Comparison of ENCODE assay signal across 9 mouse cellular contexts in genomic region chr16:56038090-56038489, GRCm38 (mm10). TPM values are rescaled to one million over a fixed set of nuclear protein-coding genes. Genes with fewer than 3 reads are reported as not detected.
A peak's percentile ranks its signal among the peaks of the same experiment; 100 is the strongest.
DNase-seq lines count a peak whose midpoint lies in the region; ATAC-seq and TF ChIP-seq lines count a peak whose summit lies in the region.
"Had no signal": no experiment of that assay in that cellular context is flagged by ENCODE, and none has a peak within 500 bp of the region (broad histone marks: within the 10 kb centered on the region; RNA-seq: fewer than 3 reads in every experiment).

No protein-coding gene starts in this region.

- DNase-seq in kidney, adult 2 months = no peak
- DNase-seq in kidney, postnatal 4 days = no peak
- DNase-seq in urinary bladder, postnatal 25 days (ENCODE audit: low spot score) = no peak
- no peak for DNase-seq in urinary bladder, adult 18-20 months (ENCODE audit: low spot score in 2 of 2)
- DNase-seq in left cerebral cortex, postnatal 10 days (ENCODE audit: extremely low spot score in 1 of 2, low spot score in 2 of 2) = no peak

- no peak for TF ChIP-seq POLR2A in kidney, adult 2 months (IDR thresholded peaks at IDR 0.05; ENCODE audit: low read depth, low read length)
- TF ChIP-seq POLR2A in bone marrow macrophage, adult 2 months (IDR thresholded peaks at IDR 0.05; ENCODE audit: borderline replicate concordance, low read depth, low read length) = no peak

- peaks cover 3% of the 10 kb centered on the region for H3K36me3 ChIP-seq in kidney, adult 2 months (ENCODE audit: control insufficient read depth, insufficient read depth, low read length)
- H3K36me3 ChIP-seq in hindbrain, embryonic 12.5 days = peaks cover 14% of the 10 kb centered on the region
- H3K36me3 ChIP-seq in midbrain, embryonic 12.5 days = peaks cover 15% of the 10 kb centered on the region

- TF ChIP-seq CTCF in kidney, adult 2 months (conservative IDR thresholded peaks at IDR 0.05; ENCODE audit: insufficient read depth, insufficient read length, low read depth, low read length) = no peak
- no peak for TF ChIP-seq CTCF in bone marrow macrophage, adult 2 months (IDR thresholded peaks at IDR 0.05; ENCODE audit: low read depth, low read length)

- H3K9ac ChIP-seq in hindbrain, embryonic 12.5 days = peak overlapping the region; percentile 85
- H3K9ac ChIP-seq in midbrain, embryonic 12.5 days (replicated peaks) = peak overlapping the region; percentile 82

- ATAC-seq in hindbrain, embryonic 12.5 days (ENCODE audit: low FRiP score) = peak; percentile 59
- peak; percentile 50 for ATAC-seq in midbrain, embryonic 12.5 days (ENCODE audit: low FRiP score, low read depth)

- peak overlapping the region; percentile 65 for H3K27ac ChIP-seq in kidney, adult 2 months (ENCODE audit: insufficient read depth, low read depth, low read length)
- H3K27ac ChIP-seq in bone marrow macrophage, adult 2 months (ENCODE audit: insufficient read depth, low read depth, low read length) = peak overlapping the region; percentile 80
- peak overlapping the region; percentile 88 for H3K27ac ChIP-seq in hindbrain, embryonic 12.5 days
- H3K27ac ChIP-seq in midbrain, embryonic 12.5 days (replicated peaks) = peak overlapping the region; percentile 86

- H3K4me1 ChIP-seq in kidney, adult 2 months (ENCODE audit: control insufficient read depth, insufficient read depth, low read length) = peaks cover 4% of the 10 kb centered on the region
- H3K4me1 ChIP-seq in bone marrow macrophage, adult 2 months (ENCODE audit: control insufficient read depth, insufficient read depth, low read length) = peaks cover 14% of the 10 kb centered on the region
- peaks cover 9% of the 10 kb centered on the region for H3K4me1 ChIP-seq in hindbrain, embryonic 12.5 days
- H3K4me1 ChIP-seq in midbrain, embryonic 12.5 days = peaks cover 15% of the 10 kb centered on the region

- no peaks in the 10 kb centered on the region for H3K27me3 ChIP-seq in kidney, adult 2 months (replicated peaks; ENCODE audit: control insufficient read depth, insufficient read depth, low read length)
- H3K27me3 ChIP-seq in hindbrain, embryonic 12.5 days = no peaks in the 10 kb centered on the region
- H3K27me3 ChIP-seq in midbrain, embryonic 12.5 days = no peaks in the 10 kb centered on the region
- H3K27me3 ChIP-seq: Patski had no signal

- peak overlapping the region; percentile 93 for H3K4me3 ChIP-seq in kidney, adult 2 months (ENCODE audit: insufficient read depth, low read depth, low read length)
- peak overlapping the region; percentile 99 for H3K4me3 ChIP-seq in bone marrow macrophage, adult 2 months (ENCODE audit: insufficient read depth, low read length)
- H3K4me3 ChIP-seq in hindbrain, embryonic 12.5 days = peak overlapping the region; percentile 91
- peak overlapping the region; percentile 94 for H3K4me3 ChIP-seq in midbrain, embryonic 12.5 days

- H3K4me2 ChIP-seq in hindbrain, embryonic 12.5 days (replicated peaks) = peak overlapping the region; percentile 66
- H3K4me2 ChIP-seq in midbrain, embryonic 12.5 days (replicated peaks) = peak overlapping the region; percentile 72

- no peaks in the 10 kb centered on the region for H3K9me3 ChIP-seq in hindbrain, embryonic 12.5 days (replicated peaks)
- no peaks in the 10 kb centered on the region for H3K9me3 ChIP-seq in midbrain, embryonic 12.5 days

- intact Hi-C loops in left cerebral cortex, postnatal 10 days (cut with DNase I) = no loop called here

- 29% methylated on average over 8 of the region's 8 CpGs for WGBS in kidney, adult 2 months
- 36% methylated on average over 8 of the region's 8 CpGs for WGBS in hindbrain, embryonic 12.5 days
- 33% methylated on average over 8 of the region's 8 CpGs for WGBS in midbrain, embryonic 12.5 days

RNA-seq across cellular contexts. Expression of gene Trmt10c, which starts 0.5 kb away (rescaled TPM):
- 2.9 and 3.3 TPM in 2 replicates for polyA plus RNA-seq in kidney, adult 2 months (2012; rRNA removed)
- polyA plus RNA-seq in bone marrow macrophage, adult 2 months (2012; ENCODE audit: insufficient read depth, insufficient read length, missing spikeins) = 10.3 and 10.6 TPM in 2 replicates
- polyA plus RNA-seq in hindbrain, embryonic 12.5 days (2016; fragmentation: Nextera tagmentation; extraction: Ambion mirVana) = 25.1 and 25.3 TPM in 2 replicates
- 24.5 and 26.1 TPM in 2 replicates for polyA plus RNA-seq in midbrain, embryonic 12.5 days (2016; fragmentation: Nextera tagmentation; extraction: Ambion mirVana)
- total RNA-seq in left cerebral cortex, postnatal 10 days (2021) = 1 to 10 TPM; 8.4 TPM

RNA-seq across cellular contexts. Expression of gene Pcnp, which starts 8.6 kb away (rescaled TPM):
- polyA plus RNA-seq in kidney, adult 2 months (2012; rRNA removed) = 16.3 and 24.6 TPM in 2 replicates
- 116 and 125 TPM in 2 replicates for polyA plus RNA-seq in bone marrow macrophage, adult 2 months (2012; ENCODE audit: insufficient read depth, insufficient read length, missing spikeins)
- polyA plus RNA-seq in hindbrain, embryonic 12.5 days (2016; fragmentation: Nextera tagmentation; extraction: Ambion mirVana) = 270 and 291 TPM in 2 replicates
- 302 and 320 TPM in 2 replicates for polyA plus RNA-seq in midbrain, embryonic 12.5 days (2016; fragmentation: Nextera tagmentation; extraction: Ambion mirVana)
- 100 to 1,000 TPM; 140 to 144 TPM for total RNA-seq in left cerebral cortex, postnatal 10 days (2021)

RNA-seq across cellular contexts. Expression of gene Senp7, which starts 10.0 kb away (rescaled TPM):
- 2.9 and 3.1 TPM in 2 replicates for polyA plus RNA-seq in kidney, adult 2 months (2012; rRNA removed)
- polyA plus RNA-seq in bone marrow macrophage, adult 2 months (2012; ENCODE audit: insufficient read depth, insufficient read length, missing spikeins) = 23.1 and 24.4 TPM in 2 replicates
- 53.6 and 54.5 TPM in 2 replicates for polyA plus RNA-seq in hindbrain, embryonic 12.5 days (2016; fragmentation: Nextera tagmentation; extraction: Ambion mirVana)
- 52.6 and 56.5 TPM in 2 replicates for polyA plus RNA-seq in midbrain, embryonic 12.5 days (2016; fragmentation: Nextera tagmentation; extraction: Ambion mirVana)
- total RNA-seq in left cerebral cortex, postnatal 10 days (2021) = 10 to 100 TPM; 42.7 to 46.2 TPM
